Mouse (Mus musculus): ENCODE data around the gene Tnip3. TPM values are rescaled to one million over a fixed set of nuclear protein-coding genes. Genes with fewer than 3 reads are reported as not detected.

Gene Tnip3
- polyA plus RNA-seq, 1 experiment from 2014 or later: not detected

GRCm38 (mm10) chr6:65611834-65612233 is 86.7 kb downstream of the Tnip3 start:
- no peak overlapping the region for H3K27ac ChIP-seq (replicated peaks; ENCODE audit: low read depth, low read length)

DNA sequence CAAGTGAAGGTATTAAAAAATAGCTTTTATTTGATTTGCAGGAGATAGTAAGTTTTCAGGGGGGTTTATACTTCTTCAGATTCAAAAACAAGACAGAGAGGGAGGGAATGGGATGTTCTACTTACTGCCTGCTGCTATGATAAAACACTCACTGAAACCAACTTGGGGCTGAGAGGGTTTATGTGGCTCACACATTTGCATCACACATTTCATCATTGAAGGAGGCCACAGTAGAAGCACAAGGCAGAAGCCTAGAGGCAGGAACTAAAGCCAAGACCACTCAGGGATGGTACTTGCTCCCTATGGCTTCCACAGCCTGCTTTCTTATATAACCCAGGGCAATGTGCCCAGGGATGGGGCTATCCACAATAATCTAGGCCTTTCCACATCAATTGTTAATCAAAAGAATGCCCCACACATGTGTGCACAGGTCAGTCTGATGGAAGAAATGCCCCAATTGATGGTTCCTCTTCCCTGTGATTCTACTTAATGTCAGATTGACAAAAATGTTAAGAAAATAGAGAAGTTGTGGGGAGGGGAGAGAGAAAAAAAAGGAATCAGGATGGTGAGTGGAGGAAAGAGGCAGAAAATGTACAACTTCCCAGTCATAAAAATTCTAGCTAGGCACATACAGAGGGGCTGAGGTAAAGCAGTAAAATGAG is 88.9 kb downstream of the Tnip3 start:
- Histone ChIP-seq H3K9ac (ENCODE audit: low read length) (no peak overlapping the region), H3K36me3 (ENCODE audit: control insufficient read depth, insufficient read depth, low read length) (no peaks in the 10 kb centered on the region), H3K4me1 (ENCODE audit: control insufficient read depth, insufficient read depth, low read length) (no peaks in the 10 kb centered on the region), H3K27ac (replicated peaks; ENCODE audit: low read depth, low read length) (no peak overlapping the region), H3K4me3 (ENCODE audit: low read depth, low read length) (no peak overlapping the region), H3K27me3 (ENCODE audit: control insufficient read depth, insufficient read depth, low read length) (no peaks in the 10 kb centered on the region), H3K9me3 (ENCODE audit: control insufficient read depth, low read length) (no peaks in the 10 kb centered on the region), H3K4me2 (ENCODE audit: low read depth, severe bottlenecking) (no peak overlapping the region)
- DNase-seq (ENCODE audit: low spot score) (no peak), ATAC-seq (ENCODE audit: insufficient number of reproducible peaks, low FRiP score, low TSS enrichment, low read depth) (no peak)

More at GRCm38 (mm10) chr6:65611834-65612233, 86.7 kb downstream of the Tnip3 start:
- Histone ChIP-seq H3K4me2 (ENCODE audit: low read depth, severe bottlenecking) (no peak overlapping the region), H3K9me3 (ENCODE audit: control insufficient read depth, low read length) (no peaks in the 10 kb centered on the region), H3K4me1 (ENCODE audit: control insufficient read depth, insufficient read depth, low read length) (no peaks in the 10 kb centered on the region), H3K4me3 (ENCODE audit: low read depth, low read length) (no peak overlapping the region), H3K9ac (ENCODE audit: low read length) (no peak overlapping the region), H3K36me3 (ENCODE audit: control insufficient read depth, insufficient read depth, low read length) (no peaks in the 10 kb centered on the region), H3K27me3 (ENCODE audit: control insufficient read depth, insufficient read depth, low read length) (no peaks in the 10 kb centered on the region)
- no peak for DNase-seq (ENCODE audit: low spot score)
- ATAC-seq (ENCODE audit: insufficient number of reproducible peaks, low FRiP score, low TSS enrichment, low read depth): no peak

- DNase-seq (ENCODE audit: low spot score): no peak
- no peaks in the 10 kb centered on the region for H3K9me3 ChIP-seq (ENCODE audit: control insufficient read depth, low read length)
- H3K36me3 ChIP-seq (ENCODE audit: control insufficient read depth, insufficient read depth, low read length): no peaks in the 10 kb centered on the region
- no peak overlapping the region for H3K4me2 ChIP-seq (ENCODE audit: low read depth, severe bottlenecking)
- H3K9ac ChIP-seq (ENCODE audit: low read length): no peak overlapping the region
- WGBS: 68% methylated on average over 4 of the region's 4 CpGs
- no peak for ATAC-seq (ENCODE audit: insufficient number of reproducible peaks, low FRiP score, low TSS enrichment, low read depth)
- no peaks in the 10 kb centered on the region for H3K27me3 ChIP-seq (ENCODE audit: control insufficient read depth, insufficient read depth, low read length)
- H3K27ac ChIP-seq (replicated peaks; ENCODE audit: low read depth, low read length): no peak overlapping the region
- H3K4me1 ChIP-seq (ENCODE audit: control insufficient read depth, insufficient read depth, low read length): no peaks in the 10 kb centered on the region
- no peak overlapping the region for H3K4me3 ChIP-seq (ENCODE audit: low read depth, low read length)
These were observed 90.5 kb downstream of the Tnip3 start for GRCm38 (mm10) chr6:65615641-65616040.

GRCm38 (mm10) chr6:65621260-65621659 is 96.1 kb downstream of the Tnip3 start:
- ATAC-seq (ENCODE audit: insufficient number of reproducible peaks, low FRiP score, low TSS enrichment, low read depth) (no peak), DNase-seq (ENCODE audit: low spot score) (no peak)
- H3K4me1 ChIP-seq (ENCODE audit: control insufficient read depth, insufficient read depth, low read length): no peaks in the 10 kb centered on the region
- no peak overlapping the region for H3K27ac ChIP-seq (replicated peaks; ENCODE audit: low read depth, low read length)
- H3K4me3 ChIP-seq (ENCODE audit: low read depth, low read length): no peak overlapping the region
- no peaks in the 10 kb centered on the region for H3K36me3 ChIP-seq (ENCODE audit: control insufficient read depth, insufficient read depth, low read length)
- no peak overlapping the region for H3K4me2 ChIP-seq (ENCODE audit: low read depth, severe bottlenecking)
- no peak overlapping the region for H3K9ac ChIP-seq (ENCODE audit: low read length)
- no peaks in the 10 kb centered on the region for H3K9me3 ChIP-seq (ENCODE audit: control insufficient read depth, low read length)
- H3K27me3 ChIP-seq (ENCODE audit: control insufficient read depth, insufficient read depth, low read length): no peaks in the 10 kb centered on the region

- H3K4me3 ChIP-seq (ENCODE audit: low read depth, low read length): no peak overlapping the region
- no peak overlapping the region for H3K27ac ChIP-seq (replicated peaks; ENCODE audit: low read depth, low read length)
- H3K4me1 ChIP-seq (ENCODE audit: control insufficient read depth, insufficient read depth, low read length): no peaks in the 10 kb centered on the region
- ATAC-seq (ENCODE audit: insufficient number of reproducible peaks, low FRiP score, low TSS enrichment, low read depth) (no peak), DNase-seq (ENCODE audit: low spot score) (no peak)
- no peak overlapping the region for H3K4me2 ChIP-seq (ENCODE audit: low read depth, severe bottlenecking)
- no peaks in the 10 kb centered on the region for H3K36me3 ChIP-seq (ENCODE audit: control insufficient read depth, insufficient read depth, low read length)
- WGBS: 90% methylated on average over 3 of the region's 3 CpGs
- H3K9me3 ChIP-seq (ENCODE audit: control insufficient read depth, low read length): no peaks in the 10 kb centered on the region
- H3K9ac ChIP-seq (ENCODE audit: low read length): no peak overlapping the region
- H3K27me3 ChIP-seq (ENCODE audit: control insufficient read depth, insufficient read depth, low read length): no peaks in the 10 kb centered on the region
These were observed 98.1 kb downstream of the Tnip3 start for GRCm38 (mm10) chr6:65623016-65623715.

DNA sequence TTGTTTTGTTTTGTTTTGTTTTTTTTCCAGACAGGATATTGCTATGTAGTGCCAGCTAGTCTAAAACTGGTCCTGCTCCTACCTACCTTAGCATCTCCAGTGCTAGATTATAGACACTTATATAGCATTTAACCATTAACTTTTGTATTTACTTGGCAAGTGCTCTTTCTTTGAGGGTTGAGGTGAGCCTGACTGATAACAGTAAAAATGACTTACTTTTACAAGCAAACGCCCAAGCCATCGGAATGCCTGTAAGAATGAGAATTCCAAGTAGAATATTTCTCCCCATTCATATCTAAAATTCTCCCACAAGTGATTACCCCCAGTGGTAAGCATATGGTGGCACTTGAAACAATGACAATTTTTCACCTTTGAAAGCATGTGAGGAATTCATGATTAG is 105.5 kb downstream of the Tnip3 start:
- Histone ChIP-seq H3K27ac (replicated peaks; ENCODE audit: low read depth, low read length) (no peak overlapping the region), H3K4me1 (ENCODE audit: control insufficient read depth, insufficient read depth, low read length) (no peaks in the 10 kb centered on the region), H3K4me3 (ENCODE audit: low read depth, low read length) (no peak overlapping the region), H3K9me3 (ENCODE audit: control insufficient read depth, low read length) (no peaks in the 10 kb centered on the region), H3K27me3 (ENCODE audit: control insufficient read depth, insufficient read depth, low read length) (no peaks in the 10 kb centered on the region), H3K36me3 (ENCODE audit: control insufficient read depth, insufficient read depth, low read length) (no peaks in the 10 kb centered on the region), H3K9ac (ENCODE audit: low read length) (no peak overlapping the region), H3K4me2 (ENCODE audit: low read depth, severe bottlenecking) (no peak overlapping the region)
- 94% methylated on average over 2 of the region's 2 CpGs for WGBS
- DNase-seq (ENCODE audit: low spot score) (no peak), ATAC-seq (ENCODE audit: insufficient number of reproducible peaks, low FRiP score, low TSS enrichment, low read depth) (no peak)

DNA sequence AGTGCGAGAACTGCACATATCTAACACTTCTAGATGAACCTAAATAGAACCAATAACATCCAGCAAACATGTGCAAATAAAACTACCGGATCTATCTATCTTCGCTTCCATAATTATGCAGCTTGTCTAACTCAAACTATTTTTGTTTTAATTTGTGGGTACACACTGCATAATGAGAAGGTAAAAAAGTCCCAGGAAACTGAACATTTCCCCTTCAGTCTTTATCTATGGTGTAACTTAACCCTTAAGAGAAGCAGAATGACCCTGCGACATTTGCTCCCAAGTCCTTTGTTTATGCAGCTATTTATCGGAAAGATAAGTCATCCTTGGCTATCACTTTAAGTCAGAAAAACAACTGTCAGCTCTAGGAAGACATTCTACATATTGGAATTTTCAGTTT is 107.1 kb downstream of the Tnip3 start:
- Histone ChIP-seq H3K4me1 (ENCODE audit: control insufficient read depth, insufficient read depth, low read length) (no peaks in the 10 kb centered on the region), H3K36me3 (ENCODE audit: control insufficient read depth, insufficient read depth, low read length) (no peaks in the 10 kb centered on the region), H3K4me3 (ENCODE audit: low read depth, low read length) (no peak overlapping the region), H3K27ac (replicated peaks; ENCODE audit: low read depth, low read length) (no peak overlapping the region), H3K4me2 (ENCODE audit: low read depth, severe bottlenecking) (no peak overlapping the region), H3K9ac (ENCODE audit: low read length) (no peak overlapping the region), H3K9me3 (ENCODE audit: control insufficient read depth, low read length) (no peaks in the 10 kb centered on the region), H3K27me3 (ENCODE audit: control insufficient read depth, insufficient read depth, low read length) (no peaks in the 10 kb centered on the region)
- DNase-seq (ENCODE audit: low spot score) (no peak), ATAC-seq (ENCODE audit: insufficient number of reproducible peaks, low FRiP score, low TSS enrichment, low read depth) (no peak)
- whole genome bisulfite sequencing: 90% methylated on average over 5 of the region's 5 CpGs

GRCm38 (mm10) chr6:65642431-65642830 is 117.3 kb downstream of the Tnip3 start:
- Histone ChIP-seq H3K27ac (replicated peaks; ENCODE audit: low read depth, low read length) (no peak overlapping the region), H3K9me3 (ENCODE audit: control insufficient read depth, low read length) (no peaks in the 10 kb centered on the region), H3K4me1 (ENCODE audit: control insufficient read depth, insufficient read depth, low read length) (no peaks in the 10 kb centered on the region), H3K4me2 (ENCODE audit: low read depth, severe bottlenecking) (no peak overlapping the region), H3K36me3 (ENCODE audit: control insufficient read depth, insufficient read depth, low read length) (no peaks in the 10 kb centered on the region), H3K4me3 (ENCODE audit: low read depth, low read length) (no peak overlapping the region), H3K9ac (ENCODE audit: low read length) (no peak overlapping the region), H3K27me3 (ENCODE audit: control insufficient read depth, insufficient read depth, low read length) (no peaks in the 10 kb centered on the region)
- DNase-seq (ENCODE audit: low spot score): no peak
- no peak for ATAC-seq (ENCODE audit: insufficient number of reproducible peaks, low FRiP score, low TSS enrichment, low read depth)

DNA sequence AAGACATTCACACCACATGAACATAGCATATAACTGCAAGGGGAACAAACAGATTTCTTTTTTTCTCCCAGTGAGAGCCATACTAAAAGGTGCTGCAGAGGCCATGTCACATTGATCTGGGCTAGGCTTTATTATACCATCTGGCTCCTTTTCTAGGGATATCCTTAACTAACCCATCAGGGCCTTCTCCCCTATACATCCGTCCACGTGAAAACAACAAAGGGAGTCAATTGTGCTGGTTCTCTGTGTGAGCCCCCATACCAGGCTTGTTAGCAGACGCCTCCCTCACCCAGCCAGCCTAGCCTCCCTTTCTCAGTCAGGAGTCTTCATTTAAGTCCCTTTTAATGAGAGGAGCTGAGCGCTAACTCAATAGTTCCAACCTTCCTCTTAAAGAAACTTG is 119.0 kb downstream of the Tnip3 start:
- DNase-seq (ENCODE audit: low spot score) (no peak), ATAC-seq (ENCODE audit: insufficient number of reproducible peaks, low FRiP score, low TSS enrichment, low read depth) (no peak)
- H3K4me1 ChIP-seq (ENCODE audit: control insufficient read depth, insufficient read depth, low read length): no peaks in the 10 kb centered on the region
- WGBS: 52% methylated on average over 4 of the region's 4 CpGs
- no peak overlapping the region for H3K4me3 ChIP-seq (ENCODE audit: low read depth, low read length)
- no peak overlapping the region for H3K9ac ChIP-seq (ENCODE audit: low read length)
- no peak overlapping the region for H3K4me2 ChIP-seq (ENCODE audit: low read depth, severe bottlenecking)
- H3K27me3 ChIP-seq (ENCODE audit: control insufficient read depth, insufficient read depth, low read length): no peaks in the 10 kb centered on the region
- no peak overlapping the region for H3K27ac ChIP-seq (replicated peaks; ENCODE audit: low read depth, low read length)
- no peaks in the 10 kb centered on the region for H3K36me3 ChIP-seq (ENCODE audit: control insufficient read depth, insufficient read depth, low read length)
- no peaks in the 10 kb centered on the region for H3K9me3 ChIP-seq (ENCODE audit: control insufficient read depth, low read length)

All from limb, embryonic 11.5 days (tissue).